Mouse (Mus musculus) forebrain, embryonic 12.5 days (tissue): ENCODE measurements around the gene Tbc1d2b. TPM values are rescaled to one million over a fixed set of nuclear protein-coding genes. Genes with fewer than 3 reads are reported as not detected.

Source experiments
- ATAC-seq: fragments of 200-750 bp; cut with Nextera tagmentation; 2 replicates; pipeline ENCODE4 v1.8.0; 2017; ENCODE audit warnings: moderate TSS enrichment; ENCODE audit not compliant: low FRiP score
- H3K27ac ChIP-seq: fragments of 300-500 bp; sonication (generic); 2 replicates; pipeline ENCODE4 v1.5.1; 2016; ENCODE audit warnings: mild to moderate bottlenecking
- H3K27me3 ChIP-seq: fragments of 300-500 bp; sonication (generic); 2 replicates; pipeline ENCODE4 v1.6.1; 2016; ENCODE audit warnings: mild to moderate bottlenecking
- H3K36me3 ChIP-seq: fragments of 300-500 bp; sonication (generic); replicated peaks from 2 replicates; pipeline ENCODE4 v1.6.1; 2016; ENCODE audit warnings: mild to moderate bottlenecking
- H3K4me1 ChIP-seq: fragments of 300-500 bp; sonication (generic); 2 replicates; pipeline ENCODE4 v1.6.1; 2016
- H3K4me2 ChIP-seq: fragments of 300-500 bp; sonication (generic); 2 replicates; pipeline ENCODE4 v1.6.1; 2016; ENCODE audit warnings: mild to moderate bottlenecking, moderate library complexity
- H3K4me3 ChIP-seq: fragments of 300-500 bp; sonication (generic); replicated peaks from 2 replicates; pipeline ENCODE4 v1.5.1; 2016; ENCODE audit warnings: mild to moderate bottlenecking
- H3K9ac ChIP-seq: fragments of 300-500 bp; sonication (generic); 2 replicates; pipeline ENCODE4 v1.6.1; 2016; ENCODE audit warnings: mild to moderate bottlenecking
- H3K9me3 ChIP-seq: fragments of 300-500 bp; sonication (generic); 2 replicates; pipeline ENCODE4 v1.6.1; 2016
- WGBS: fragments of 180-500 bp; shearing (Covaris S2); methylation state at CpG from one replicate; pipeline ENCODE4 v1.1.7; 2016; 5-methylcytosine and 5-hydroxymethylcytosine counted together
- polyA plus RNA-seq: library from polyadenylated mRNA; unstranded; fragments of >200 nt; fragmentation: Nextera tagmentation; extraction: Ambion mirVana; gene quantifications from 2 replicates; pipeline ENCODE4 v1.2.1, GENCODE M21; 2016

Tbc1d2b gene
- polyA plus RNA-seq, 1 experiment from 2014 or later, result 10.6 TPM

DNA sequence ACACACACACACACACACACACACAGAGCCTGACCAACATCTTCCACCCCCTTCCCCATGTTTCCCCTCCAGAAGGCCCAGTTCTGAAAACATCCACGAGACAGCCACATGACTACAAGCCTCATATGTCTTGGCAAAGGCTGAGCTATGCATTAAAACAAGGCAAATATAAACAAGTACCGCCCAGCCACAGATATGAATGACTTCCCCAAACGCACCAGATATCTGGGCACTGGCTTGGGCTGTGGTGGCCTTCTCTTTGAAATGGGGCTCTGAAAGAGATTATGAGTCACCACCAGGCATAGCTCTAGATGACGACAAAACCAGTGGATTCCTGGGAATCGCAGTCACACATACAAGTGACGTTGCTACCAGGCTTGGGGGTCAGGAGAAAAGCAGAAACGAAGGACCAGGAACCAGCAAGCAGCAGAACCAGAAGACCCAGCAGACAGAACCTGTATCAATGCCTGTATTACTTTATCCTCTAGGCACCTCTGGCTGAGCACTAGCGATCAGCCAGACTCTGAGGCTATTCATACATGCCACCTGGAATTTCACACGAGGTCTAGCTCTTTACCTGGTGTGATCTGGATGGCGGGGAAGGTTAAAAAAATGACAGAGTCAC lies 35.2 kb downstream of the Tbc1d2b start:
- Histone ChIP-seq H3K4me1 (no peaks in the 10 kb centered on the region), H3K36me3 (peaks cover 10% of the 10 kb centered on the region; the same call in 1 of the 2 replicates), H3K4me2 (no peak overlapping the region), H3K27me3 (no peaks in the 10 kb centered on the region), H3K9ac (no peak overlapping the region), H3K4me3 (no peak overlapping the region), H3K9me3 (no peaks in the 10 kb centered on the region), H3K27ac (no peak overlapping the region)
- ATAC-seq, result no peak
- WGBS, result 92% methylated on average over 10 of the region's 10 CpGs

DNA sequence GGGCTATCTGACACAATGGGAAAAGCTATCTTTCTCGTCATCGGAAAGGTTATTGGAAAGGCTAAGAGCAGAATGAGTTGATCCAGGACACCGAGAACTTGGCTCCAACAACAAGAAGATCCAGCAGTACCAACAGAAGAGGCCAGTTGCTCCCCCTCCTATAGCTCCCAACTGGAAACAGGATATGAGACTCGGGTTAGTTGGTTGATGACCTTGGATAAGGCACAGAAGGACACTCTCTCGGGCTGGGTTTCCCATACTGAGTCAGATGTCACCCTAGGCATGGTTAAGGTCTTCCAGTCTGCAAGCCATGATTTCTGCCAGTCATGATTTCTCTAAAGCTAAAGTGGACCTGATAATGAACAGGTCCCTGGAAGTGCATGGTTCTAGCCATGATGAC lies 35.8 kb downstream of the Tbc1d2b start:
- no peak overlapping the region for H3K9ac ChIP-seq
- ATAC-seq, result no peak

GRCm38 (mm10) chr9:90233906-90234419 lies 36.6 kb downstream of the Tbc1d2b start:
- H3K4me3 ChIP-seq, result no peak overlapping the region
- no peaks in the 10 kb centered on the region for H3K4me1 ChIP-seq
- no peak overlapping the region for H3K9ac ChIP-seq
- H3K36me3 ChIP-seq, result 0 out of 2 replicates have a peak, but pooled peaks cover 4% of the 10 kb centered on the region
- 93% methylated on average over 5 of the region's 5 CpGs for WGBS
- H3K27me3 ChIP-seq, result no peaks in the 10 kb centered on the region
- no peak overlapping the region for H3K27ac ChIP-seq
- H3K9me3 ChIP-seq, result no peaks in the 10 kb centered on the region
- no peak overlapping the region for H3K4me2 ChIP-seq
- no peak for ATAC-seq

More for the DNA sequence above, 35.8 kb downstream of the Tbc1d2b start:
- no peak overlapping the region for H3K27ac ChIP-seq
- H3K9me3 ChIP-seq, result no peaks in the 10 kb centered on the region
- H3K36me3 ChIP-seq, result peaks cover 10% of the 10 kb centered on the region; the same call in 1 of the 2 replicates
- no peak overlapping the region for H3K4me3 ChIP-seq
- WGBS, result 90% methylated on average over 5 of the region's 5 CpGs
- H3K4me2 ChIP-seq, result no peak overlapping the region
- H3K27me3 ChIP-seq, result no peaks in the 10 kb centered on the region
- H3K4me1 ChIP-seq, result no peaks in the 10 kb centered on the region

GRCm38 (mm10) chr9:90232781-90233690 lies 37.6 kb downstream of the Tbc1d2b start:
- no peak overlapping the region for H3K27ac ChIP-seq
- WGBS, result 93% methylated on average over 8 of the region's 8 CpGs
- no peak overlapping the region for H3K4me3 ChIP-seq
- ATAC-seq, result no peak
- H3K4me2 ChIP-seq, result no peak overlapping the region
- no peak overlapping the region for H3K9ac ChIP-seq
- no peaks in the 10 kb centered on the region for H3K9me3 ChIP-seq
- H3K27me3 ChIP-seq, result no peaks in the 10 kb centered on the region
- H3K36me3 ChIP-seq, result 0 out of 2 replicates have a peak, but pooled peaks cover 4% of the 10 kb centered on the region
- H3K4me1 ChIP-seq, result no peaks in the 10 kb centered on the region

DNA sequence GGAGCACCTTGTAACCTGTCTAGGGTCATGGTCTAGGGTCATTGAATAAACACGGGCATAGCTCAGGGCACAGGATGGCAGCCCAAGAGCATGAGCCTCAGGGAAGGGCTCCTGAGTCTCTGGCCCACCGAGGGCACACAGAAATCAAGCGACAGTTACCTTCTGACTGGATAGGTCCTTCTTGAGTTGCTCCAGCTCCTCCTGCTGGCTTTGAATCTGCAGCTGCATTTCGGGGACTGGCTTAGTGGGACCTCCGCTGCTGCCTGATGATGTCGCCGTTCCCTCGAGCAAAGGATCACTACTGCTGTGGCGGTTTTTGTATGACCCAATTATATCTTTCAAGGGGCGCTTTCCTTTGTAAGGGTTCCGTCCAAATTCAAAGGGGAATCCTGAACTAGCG lies 43.4 kb downstream of the Tbc1d2b start:
- 0 out of 2 replicates have a peak, but pooled peaks have one; percentile 33 for ATAC-seq
- Histone ChIP-seq H3K27ac (no peak overlapping the region), H3K9ac (no peak overlapping the region), H3K4me1 (no peaks in the 10 kb centered on the region), H3K9me3 (no peaks in the 10 kb centered on the region), H3K36me3 (peaks cover 16% of the 10 kb centered on the region; the same call in 1 of the 2 replicates), H3K4me3 (no peak overlapping the region), H3K4me2 (no peak overlapping the region), H3K27me3 (no peaks in the 10 kb centered on the region)
- WGBS, result 71% methylated on average over 12 of the region's 12 CpGs

DNA sequence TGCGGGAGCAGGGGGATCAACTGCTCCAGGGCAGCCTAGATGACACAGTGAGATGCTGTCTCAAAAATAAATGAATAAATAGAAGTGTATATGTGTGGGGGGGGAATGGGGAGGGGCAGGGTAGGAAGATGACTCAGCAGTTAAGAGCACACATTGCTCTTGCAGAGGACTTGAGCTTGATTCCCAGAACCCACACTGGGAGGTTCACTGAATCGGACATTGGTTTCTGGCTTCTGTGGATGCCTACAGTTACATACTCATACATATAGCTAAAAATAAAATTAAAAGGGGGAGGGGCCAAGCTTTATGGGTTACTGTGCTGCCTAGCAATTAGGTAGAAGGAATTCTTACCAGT lies 43.9 kb downstream of the Tbc1d2b start:
- Histone ChIP-seq H3K4me2 (no peak overlapping the region), H3K9me3 (no peaks in the 10 kb centered on the region), H3K27me3 (no peaks in the 10 kb centered on the region), H3K4me1 (no peaks in the 10 kb centered on the region), H3K27ac (no peak overlapping the region), H3K36me3 (peaks cover 19% of the 10 kb centered on the region; the same call in 1 of the 2 replicates), H3K4me3 (no peak overlapping the region), H3K9ac (no peak overlapping the region)
- WGBS, result 85% methylated on average over 2 of the region's 2 CpGs
- ATAC-seq, result 0 out of 2 replicates have a peak, but pooled peaks have one; percentile 22

DNA sequence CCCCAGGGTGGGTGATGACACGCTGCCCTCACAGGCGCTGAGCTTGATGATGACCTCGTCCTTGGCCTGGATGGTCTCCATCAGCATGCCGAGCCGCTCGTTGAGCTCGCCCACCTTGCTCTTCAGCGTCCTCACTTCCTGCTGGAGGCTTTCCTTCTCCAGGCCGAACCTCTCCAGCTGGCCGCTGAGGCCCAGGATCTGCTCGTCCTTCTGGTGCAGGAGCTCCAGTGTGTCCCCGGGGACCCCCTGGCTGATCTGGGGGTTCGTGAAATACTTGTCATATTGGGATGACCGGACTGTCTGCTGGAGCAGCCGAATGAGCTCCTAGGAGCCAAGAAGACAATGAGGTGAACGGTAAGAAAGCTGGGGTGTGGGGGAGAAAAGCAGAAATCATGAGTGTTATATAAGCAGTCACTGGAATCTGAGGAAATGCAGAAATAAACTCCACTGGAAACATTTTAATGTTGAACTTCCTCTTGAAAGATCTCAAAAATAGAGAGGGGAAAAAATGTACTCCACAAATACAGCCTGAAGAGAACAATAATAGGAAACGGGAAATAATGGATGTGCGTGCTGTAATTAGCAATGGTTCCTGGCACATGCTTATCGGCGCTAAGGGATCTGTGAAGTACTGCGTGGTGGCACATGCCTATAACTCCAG lies 44.4 kb downstream of the Tbc1d2b start:
- no peak for ATAC-seq
- no peak overlapping the region for H3K27ac ChIP-seq
- peaks cover 19% of the 10 kb centered on the region; the same call in 1 of the 2 replicates for H3K36me3 ChIP-seq
- no peaks in the 10 kb centered on the region for H3K27me3 ChIP-seq
- H3K9me3 ChIP-seq, result no peaks in the 10 kb centered on the region
- 93% methylated on average over 21 of the region's 21 CpGs for WGBS
- H3K4me2 ChIP-seq, result no peak overlapping the region
- H3K4me1 ChIP-seq, result no peaks in the 10 kb centered on the region
- H3K4me3 ChIP-seq, result no peak overlapping the region
- H3K9ac ChIP-seq, result no peak overlapping the region

DNA sequence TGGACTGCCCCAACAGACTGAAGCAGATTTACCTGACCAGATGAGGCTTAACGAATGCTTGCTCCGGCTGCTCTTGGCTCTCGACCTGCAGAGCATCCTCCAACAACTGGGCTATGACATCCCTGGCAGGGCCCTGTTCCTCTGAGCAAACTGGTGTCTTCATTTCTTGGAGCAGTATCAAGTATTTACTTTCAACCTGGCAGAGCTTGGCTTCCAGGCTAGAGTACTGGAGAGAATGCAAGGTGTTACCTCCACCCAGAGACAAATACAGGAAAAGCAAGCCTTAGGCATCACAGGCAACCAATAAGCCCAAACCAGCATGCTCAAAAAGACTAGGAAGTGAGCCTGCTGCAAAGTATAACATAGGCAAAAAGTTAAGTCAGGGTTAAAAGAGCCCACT lies 48.3 kb downstream of the Tbc1d2b start:
- no peak for ATAC-seq

GRCm38 (mm10) chr9:90217501-90217900 lies 53.1 kb downstream of the Tbc1d2b start:
- no peak overlapping the region for H3K9ac ChIP-seq

More for the DNA sequence above, 48.3 kb downstream of the Tbc1d2b start:
- Histone ChIP-seq H3K36me3 (peaks cover 41% of the 10 kb centered on the region), H3K27me3 (no peaks in the 10 kb centered on the region), H3K4me3 (no peak overlapping the region), H3K9me3 (no peaks in the 10 kb centered on the region), H3K4me1 (no peaks in the 10 kb centered on the region), H3K4me2 (no peak overlapping the region), H3K27ac (no peak overlapping the region), H3K9ac (no peak overlapping the region)
- WGBS, result 87% methylated on average over 3 of the region's 3 CpGs

GRCm38 (mm10) chr9:90216259-90217001 lies 54.2 kb downstream of the Tbc1d2b start:
- Histone ChIP-seq H3K9ac (no peak overlapping the region), H3K4me1 (no peaks in the 10 kb centered on the region), H3K4me3 (no peak overlapping the region), H3K4me2 (no peak overlapping the region), H3K9me3 (no peaks in the 10 kb centered on the region), H3K27me3 (no peaks in the 10 kb centered on the region), H3K36me3 (peaks cover 29% of the 10 kb centered on the region), H3K27ac (no peak overlapping the region)
- WGBS, result 85% methylated on average over 11 of the region's 11 CpGs
- ATAC-seq, result no peak

More at GRCm38 (mm10) chr9:90217501-90217900, 53.1 kb downstream of the Tbc1d2b start:
- Histone ChIP-seq H3K9me3 (no peaks in the 10 kb centered on the region), H3K27me3 (no peaks in the 10 kb centered on the region), H3K4me1 (no peaks in the 10 kb centered on the region), H3K4me2 (no peak overlapping the region), H3K27ac (no peak overlapping the region), H3K4me3 (no peak overlapping the region), H3K36me3 (peaks cover 35% of the 10 kb centered on the region)
- 45% methylated on average over 4 of the region's 4 CpGs for WGBS
- no peak for ATAC-seq

DNA sequence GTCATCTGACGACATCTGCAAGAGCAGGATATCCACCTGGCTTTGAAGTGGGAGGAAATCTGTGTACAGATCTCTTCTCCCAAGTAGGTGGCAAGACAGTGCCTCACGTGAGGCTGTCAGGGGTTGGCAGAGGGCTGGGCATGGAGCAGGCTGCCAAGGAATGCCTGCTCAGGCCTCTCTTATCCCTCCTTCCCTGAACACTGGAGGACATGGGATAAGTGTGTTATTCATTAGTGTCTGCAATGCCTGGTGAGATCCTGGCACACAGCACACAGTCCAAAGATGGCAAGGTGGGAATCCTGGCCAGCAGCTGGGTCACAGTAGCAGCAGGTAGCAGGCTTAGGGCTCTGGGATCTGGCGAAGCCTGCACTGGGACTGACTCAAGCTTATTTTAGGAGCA lies 57.5 kb downstream of the Tbc1d2b start:
- ATAC-seq, result no peak
- no peak overlapping the region for H3K4me2 ChIP-seq
- H3K36me3 ChIP-seq, result peaks cover 17% of the 10 kb centered on the region

More for the DNA sequence above, 57.5 kb downstream of the Tbc1d2b start:
- Histone ChIP-seq H3K4me3 (no peak overlapping the region), H3K9ac (no peak overlapping the region), H3K27ac (no peak overlapping the region), H3K9me3 (no peaks in the 10 kb centered on the region), H3K4me1 (no peaks in the 10 kb centered on the region), H3K27me3 (no peaks in the 10 kb centered on the region)
- 91% methylated on average over 3 of the region's 3 CpGs for WGBS
